In genomic region chr11:6024923-6025652, GRCm38 (mm10) we compare ENCODE assay signal across 17 mouse cellular contexts. TPM values are rescaled to one million over a fixed set of nuclear protein-coding genes. Genes with fewer than 3 reads are reported as not detected.
DNase-seq lines count a peak whose midpoint lies in the region; ATAC-seq and TF ChIP-seq lines count a peak whose summit lies in the region.
"Had no signal": no experiment of that assay in that cellular context is flagged by ENCODE, and none has a peak within 500 bp of the region (broad histone marks: within the 10 kb centered on the region; RNA-seq: fewer than 3 reads in every experiment).

No protein-coding gene starts in this region.

- no peak for TF ChIP-seq CTCF in hindbrain, postnatal 0 days (IDR thresholded peaks at IDR 0.05; ENCODE audit: low read depth)
- no peak for TF ChIP-seq CTCF in small intestine, adult 2 months (IDR thresholded peaks at IDR 0.05; ENCODE audit: extremely low read depth, insufficient read length, insufficient replicate concordance, low read depth, low read length)

- no peak overlapping the region for H3K4me2 ChIP-seq in hindbrain, postnatal 0 days (ENCODE audit: low read depth, low read length)
- H3K4me2 ChIP-seq in hindbrain, embryonic 14.5 days (replicated peaks) = no peak overlapping the region
- H3K4me2 ChIP-seq: heart, embryonic 11.5 days; lung, embryonic 14.5 days; midbrain, embryonic 15.5 days had no signal

- peak; percentile 27 for DNase-seq in cerebellum, adult 11 months
- DNase-seq in hindbrain, postnatal 0 days (ENCODE audit: low spot score) = no peak
- DNase-seq in hindbrain, embryonic 14.5 days (ENCODE audit: low spot score) = no peak
- DNase-seq in testis, postnatal 10 days (ENCODE audit: low spot score) = peak; percentile 36
- DNase-seq in testis, postnatal 14 days (ENCODE audit: low spot score) = no peak
- no peak for DNase-seq in heart, embryonic 10.5 days (ENCODE audit: low spot score)
- DNase-seq: adrenal gland, postnatal 14 days; kidney, adult 2 months; lung, embryonic 14.5 days; right cerebral cortex, postnatal 25 days; thymus, postnatal 36 days had no signal

- no peak overlapping the region for H3K4me3 ChIP-seq in hindbrain, postnatal 0 days (ENCODE audit: low read length)
- H3K4me3 ChIP-seq in hindbrain, embryonic 14.5 days (replicated peaks; ENCODE audit: low read length) = no peak overlapping the region
- no peak overlapping the region for H3K4me3 ChIP-seq in small intestine, adult 2 months (ENCODE audit: low read depth, low read length)
- no peak overlapping the region for H3K4me3 ChIP-seq in heart, embryonic 10.5 days
- H3K4me3 ChIP-seq: limb, embryonic 10.5 days; midbrain, embryonic 15.5 days had no signal

- H3K36me3 ChIP-seq in hindbrain, postnatal 0 days (ENCODE audit: insufficient read depth, low read length) = no peaks in the 10 kb centered on the region
- no peaks in the 10 kb centered on the region; the same call in 1 of the 2 replicates for H3K36me3 ChIP-seq in hindbrain, embryonic 14.5 days (replicated peaks; ENCODE audit: control insufficient read depth, insufficient read depth)
- no peaks in the 10 kb centered on the region for H3K36me3 ChIP-seq in small intestine, adult 2 months (ENCODE audit: control insufficient read depth, insufficient read depth, low read length)
- H3K36me3 ChIP-seq in heart, embryonic 10.5 days = no peaks in the 10 kb centered on the region
- H3K36me3 ChIP-seq: limb, embryonic 10.5 days; midbrain, embryonic 15.5 days had no signal

- TF ChIP-seq POLR2A in small intestine, adult 2 months (IDR thresholded peaks at IDR 0.05; ENCODE audit: low read depth, low read length) = no peak

- ATAC-seq in cerebellum, adult (ENCODE audit: insufficient number of reproducible peaks, low FRiP score, low TSS enrichment) = no peak
- 0 out of 2 replicates have a peak, but pooled peaks have one; percentile 27 for ATAC-seq in hindbrain, postnatal 0 days
- ATAC-seq in hindbrain, embryonic 14.5 days (ENCODE audit: low FRiP score) = no peak
- ATAC-seq: forebrain, embryonic 14.5 days; midbrain, embryonic 15.5 days had no signal

- WGBS in hindbrain, postnatal 0 days = 58% methylated on average over 12 of the region's 12 CpGs
- 67% methylated on average over 12 of the region's 12 CpGs for WGBS in hindbrain, embryonic 14.5 days
- WGBS in small intestine, adult 2 months = 53% methylated on average over 12 of the region's 12 CpGs
- WGBS in heart, embryonic 10.5 days = 73% methylated on average over 12 of the region's 12 CpGs

- no peaks in the 10 kb centered on the region for H3K27me3 ChIP-seq in hindbrain, postnatal 0 days (ENCODE audit: insufficient read depth, low read length)
- H3K27me3 ChIP-seq in hindbrain, embryonic 14.5 days (ENCODE audit: control insufficient read depth, insufficient read depth, low read length) = no peaks in the 10 kb centered on the region
- H3K27me3 ChIP-seq in small intestine, adult 2 months (ENCODE audit: control insufficient read depth, insufficient read depth, low read length) = no peaks in the 10 kb centered on the region
- H3K27me3 ChIP-seq in heart, embryonic 10.5 days (ENCODE audit: insufficient read depth, poor library complexity, severe bottlenecking) = peaks cover 36% of the 10 kb centered on the region
- H3K27me3 ChIP-seq: midbrain, embryonic 15.5 days had no signal

- H3K9ac ChIP-seq in hindbrain, postnatal 0 days (replicated peaks; ENCODE audit: low read length) = no peak overlapping the region
- H3K9ac ChIP-seq in hindbrain, embryonic 14.5 days = no peak overlapping the region
- H3K9ac ChIP-seq: lung, embryonic 14.5 days; midbrain, embryonic 15.5 days had no signal

- H3K4me1 ChIP-seq in hindbrain, postnatal 0 days (ENCODE audit: insufficient read depth, low read length) = peaks cover 7% of the 10 kb centered on the region
- 0 out of 2 replicates have a peak, but pooled peaks cover 3% of the 10 kb centered on the region for H3K4me1 ChIP-seq in hindbrain, embryonic 14.5 days (replicated peaks; ENCODE audit: control insufficient read depth, insufficient read depth, low read length)
- peaks cover 22% of the 10 kb centered on the region for H3K4me1 ChIP-seq in small intestine, adult 2 months (ENCODE audit: control insufficient read depth, insufficient read depth, insufficient read length, low read length)
- no peaks in the 10 kb centered on the region for H3K4me1 ChIP-seq in heart, embryonic 10.5 days
- H3K4me1 ChIP-seq: limb, embryonic 10.5 days; midbrain, embryonic 15.5 days had no signal

- no peaks in the 10 kb centered on the region for H3K9me3 ChIP-seq in hindbrain, postnatal 0 days (ENCODE audit: low read length)
- no peaks in the 10 kb centered on the region for H3K9me3 ChIP-seq in hindbrain, embryonic 14.5 days (ENCODE audit: control insufficient read depth, low read length)
- H3K9me3 ChIP-seq in heart, embryonic 10.5 days = no peaks in the 10 kb centered on the region
- H3K9me3 ChIP-seq: limb, embryonic 10.5 days; midbrain, embryonic 15.5 days had no signal

- peak overlapping the region; percentile 36; the same call in 1 of the 2 replicates for H3K27ac ChIP-seq in hindbrain, postnatal 0 days
- no peak overlapping the region for H3K27ac ChIP-seq in hindbrain, embryonic 14.5 days
- H3K27ac ChIP-seq in small intestine, adult 2 months (ENCODE audit: insufficient read depth, low read depth, low read length) = peak overlapping the region; percentile 26; the same call in 1 of the 2 replicates
- H3K27ac ChIP-seq in heart, embryonic 10.5 days = no peak overlapping the region
- H3K27ac ChIP-seq: limb, embryonic 10.5 days; midbrain, embryonic 15.5 days had no signal

RNA-seq across cellular contexts. Expression of gene Camk2b, which starts 41.1 kb away (rescaled TPM):
- 188 and 212 TPM in 2 replicates for total RNA-seq in hindbrain, postnatal 0 days (2014; rRNA removed)
- polyA plus RNA-seq in hindbrain, postnatal 0 days (2015; fragmentation: Nextera tagmentation; extraction: Ambion mirVana) = 160 and 165 TPM in 2 replicates
- polyA plus RNA-seq in hindbrain, embryonic 14.5 days (2014; fragmentation: Nextera tagmentation; extraction: Ambion mirVana) = 117 and 126 TPM in 2 replicates
- 1.2 and 8.1 TPM in 2 replicates for polyA plus RNA-seq in small intestine, adult 2 months (2012; rRNA removed)
- 1.8 and 2.3 TPM in 2 replicates for polyA plus RNA-seq in heart, embryonic 10.5 days (2016; fragmentation: Nextera tagmentation; extraction: Ambion mirVana)

Comparison
In these comparisons a context has a peak if more than half of its experiments do, and no peak if none do; other contexts are left out.
1. DNase-seq: peak in cerebellum, adult 11 months (single experiment) and testis, postnatal 10 days (single experiment); none in hindbrain, postnatal 0 days (single experiment), hindbrain, embryonic 14.5 days (single experiment), testis, postnatal 14 days (single experiment) and heart, embryonic 10.5 days (single experiment).
2. H3K27ac ChIP-seq: peak in hindbrain, postnatal 0 days (single experiment) and small intestine, adult 2 months (single experiment); none in hindbrain, embryonic 14.5 days (single experiment) and heart, embryonic 10.5 days (single experiment).
3. RNA of gene Camk2b, which starts 41.1 kb away (polyA plus RNA-seq): 160 to 165 TPM in hindbrain, postnatal 0 days and 117 to 126 TPM in hindbrain, embryonic 14.5 days; 1.2 to 8.1 TPM in small intestine, adult 2 months and 1.8 to 2.3 TPM in heart, embryonic 10.5 days; every median in the first group is over 10 times any median in the second.